Mouse (Mus musculus) thymus, adult 18-20 months (tissue): Measurements from ENCODE around the gene Gm44.
"Not testable (repeated sequence)": the region's sequence is repeated elsewhere in the genome, so short reads cannot be mapped to it uniquely, and the experiment has no call there.

Experiments used
- DNase-seq, 2 experiments: peaks; one replicate each; pipeline ENCODE4 v3.0.0; 2022; ENCODE audit warnings: mixed read lengths in 2 of 2

The Gm44 gene

GRCm38 (mm10) chrX:90891842-90892241 is at the start of gene Gm44:
Gm44 (plus strand) TSS chrX:90892142.
- DNase-seq = no peak

DNA sequence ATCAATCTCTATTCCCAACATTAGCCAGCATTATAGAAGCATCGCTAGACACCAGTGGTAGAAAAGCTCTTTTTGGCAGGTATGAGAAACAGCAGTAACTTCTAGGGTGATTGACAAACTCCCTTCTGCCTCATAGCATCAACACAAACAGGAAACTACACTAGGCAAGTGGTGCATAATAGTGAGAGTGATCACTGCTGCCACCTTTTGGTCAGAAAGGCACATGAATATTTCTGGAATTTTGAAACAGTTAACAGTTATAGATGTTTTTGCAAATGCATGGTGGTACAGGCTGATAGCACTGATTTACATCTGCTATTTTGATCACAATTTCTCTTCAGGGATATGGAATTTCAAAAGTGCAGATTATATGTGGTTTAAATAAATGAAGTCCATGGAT is 36.0 kb downstream of the Gm44 start:
- no peak for DNase-seq

DNA sequence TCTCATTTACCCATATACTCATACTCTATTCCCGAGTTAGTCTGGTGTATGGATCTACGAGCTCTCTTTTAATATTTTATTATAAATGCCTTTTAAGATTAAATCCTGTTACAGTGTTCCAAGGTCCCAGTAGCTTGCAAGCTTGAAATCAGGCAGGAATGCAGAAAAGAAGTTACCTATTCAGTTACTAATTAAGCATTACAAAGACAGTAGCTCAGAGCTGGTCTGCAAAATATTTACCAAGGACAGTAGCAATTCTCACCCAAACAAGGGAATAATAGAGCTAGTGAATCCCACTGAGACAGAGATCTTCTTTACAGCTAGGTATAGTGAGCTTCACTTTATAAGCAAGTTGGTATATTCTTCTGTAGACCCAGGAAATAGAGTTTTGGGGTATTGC is 46.3 kb downstream of the Gm44 start:
- not testable (repeated sequence) for DNase-seq
